Mouse (Mus musculus) hindlimb bud, embryonic 11.5 days (tissue): ENCODE results near the gene Cdadc1.
A peak's percentile ranks its signal among the peaks of the same experiment; 100 is the strongest.

Experiments used
- DNase-seq: peaks from one replicate; pipeline ENCODE4 v3.0.0-alpha.2; 2012; ENCODE audit warnings: low read depth, low spot score; ENCODE audit errors: extremely low spot score

Cdadc1 gene

GRCm38 (mm10) chr14:59597398-59598259 lies at the start of gene Cdadc1:
TSS of gene Cdadc1 (minus strand) at chr14:59597959.
- peak; percentile 89 for DNase-seq

GRCm38 (mm10) chr14:59646826-59647697 lies 49.3 kb upstream of the Cdadc1 start:
- no peak for DNase-seq

- DNase-seq = no peak
Observed at GRCm38 (mm10) chr14:59644896-59645295, 47.1 kb upstream of the Cdadc1 start.

GRCm38 (mm10) chr14:59644166-59644565 lies 46.4 kb upstream of the Cdadc1 start:
- no peak for DNase-seq

GRCm38 (mm10) chr14:59643582-59643981 lies 45.8 kb upstream of the Cdadc1 start:
- no peak for DNase-seq

GRCm38 (mm10) chr14:59641856-59642255 lies 44.1 kb upstream of the Cdadc1 start:
- no peak for DNase-seq

GRCm38 (mm10) chr14:59638906-59639703 lies 41.3 kb upstream of the Cdadc1 start:
- DNase-seq = no peak

GRCm38 (mm10) chr14:59633988-59634387 lies 36.2 kb upstream of the Cdadc1 start:
- no peak for DNase-seq

- DNase-seq = no peak
Observed at GRCm38 (mm10) chr14:59633295-59633898, 35.6 kb upstream of the Cdadc1 start.

GRCm38 (mm10) chr14:59632067-59632466 lies 34.3 kb upstream of the Cdadc1 start:
- DNase-seq = no peak

GRCm38 (mm10) chr14:59630096-59630495 lies 32.3 kb upstream of the Cdadc1 start:
- DNase-seq = no peak

- DNase-seq = no peak
Observed at GRCm38 (mm10) chr14:59629308-59629707, 31.5 kb upstream of the Cdadc1 start.

GRCm38 (mm10) chr14:59627823-59628222 lies 30.1 kb upstream of the Cdadc1 start:
- no peak for DNase-seq

- DNase-seq = no peak
Observed at GRCm38 (mm10) chr14:59627142-59627680, 29.5 kb upstream of the Cdadc1 start.

- no peak for DNase-seq
Observed at GRCm38 (mm10) chr14:59626711-59627110, 29.0 kb upstream of the Cdadc1 start.

GRCm38 (mm10) chr14:59625806-59626364 lies 28.1 kb upstream of the Cdadc1 start:
- no peak for DNase-seq

- DNase-seq = no peak
Observed at GRCm38 (mm10) chr14:59625158-59625805, 27.5 kb upstream of the Cdadc1 start, which contains the start of gene Shisa2. TSS of gene Shisa2 (plus strand) at chr14:59625308.

GRCm38 (mm10) chr14:59624326-59624885 lies 26.6 kb upstream of the Cdadc1 start:
- DNase-seq = no peak

- no peak for DNase-seq
Observed at GRCm38 (mm10) chr14:59616802-59617201, 19.0 kb upstream of the Cdadc1 start.
